Mouse (Mus musculus): ENCODE results near the gene Adamts3. TPM values are rescaled to one million over a fixed set of nuclear protein-coding genes. Genes with fewer than 3 reads are reported as not detected.

Gene Adamts3
- 0.04 TPM in 1 of 2 replicates, not detected in the other for polyA plus RNA-seq (2012)

- peak within 1 kb of the TSS; percentile 65 for H3K4me3 ChIP-seq (replicated peaks)
- 0 out of 2 replicates have a peak, but pooled peaks cover 4% of the 10 kb centered on the region for H3K27me3 ChIP-seq (ENCODE audit: control insufficient read depth)
- H3K9me3 ChIP-seq (ENCODE audit: control insufficient read depth, low read length) = no peaks in the 10 kb centered on the region
- TF ChIP-seq GATA1 (IDR thresholded peaks at IDR 0.05; ENCODE audit: low read length) (no peak), TAL1 (IDR thresholded peaks at IDR 0.05; ENCODE audit: low read length) (no peak)
- H3K36me3 ChIP-seq (ENCODE audit: control insufficient read depth) = no peaks in the 10 kb centered on the region
- H3K4me1 ChIP-seq (ENCODE audit: control insufficient read depth) = peaks cover 22% of the 10 kb centered on the region
Measured at GRCm38 (mm10) chr5:89883051-89883907, at the start of gene Adamts3. Adamts3 (minus strand) TSS chr5:89883334.

GRCm38 (mm10) chr5:89931511-89931910 lies 48.4 kb upstream of the Adamts3 start:
- Histone ChIP-seq H3K36me3 (ENCODE audit: control insufficient read depth) (no peaks in the 10 kb centered on the region), H3K9me3 (ENCODE audit: control insufficient read depth, low read length) (no peaks in the 10 kb centered on the region), H3K4me3 (replicated peaks) (no peak overlapping the region), H3K4me1 (ENCODE audit: control insufficient read depth) (no peaks in the 10 kb centered on the region), H3K27me3 (ENCODE audit: control insufficient read depth) (no peaks in the 10 kb centered on the region)
- no peak for TF ChIP-seq TAL1 (IDR thresholded peaks at IDR 0.05; ENCODE audit: low read length)
- no peak for TF ChIP-seq GATA1 (IDR thresholded peaks at IDR 0.05; ENCODE audit: low read length)

GRCm38 (mm10) chr5:89912359-89912758 lies 29.2 kb upstream of the Adamts3 start:
- Histone ChIP-seq H3K4me3 (replicated peaks) (no peak overlapping the region), H3K36me3 (ENCODE audit: control insufficient read depth) (no peaks in the 10 kb centered on the region), H3K27me3 (ENCODE audit: control insufficient read depth) (no peaks in the 10 kb centered on the region), H3K9me3 (ENCODE audit: control insufficient read depth, low read length) (no peaks in the 10 kb centered on the region), H3K4me1 (ENCODE audit: control insufficient read depth) (no peaks in the 10 kb centered on the region)
- TF ChIP-seq TAL1 (IDR thresholded peaks at IDR 0.05; ENCODE audit: low read length) = no peak
- no peak for TF ChIP-seq GATA1 (IDR thresholded peaks at IDR 0.05; ENCODE audit: low read length)

- Histone ChIP-seq H3K9me3 (ENCODE audit: control insufficient read depth, low read length) (no peaks in the 10 kb centered on the region), H3K4me1 (ENCODE audit: control insufficient read depth) (no peaks in the 10 kb centered on the region), H3K4me3 (replicated peaks) (no peak overlapping the region), H3K27me3 (ENCODE audit: control insufficient read depth) (no peaks in the 10 kb centered on the region), H3K36me3 (ENCODE audit: control insufficient read depth) (no peaks in the 10 kb centered on the region)
- TF ChIP-seq GATA1 (IDR thresholded peaks at IDR 0.05; ENCODE audit: low read length) (no peak), TAL1 (IDR thresholded peaks at IDR 0.05; ENCODE audit: low read length) (no peak)
Measured at GRCm38 (mm10) chr5:89911950-89912349, 28.8 kb upstream of the Adamts3 start.

GRCm38 (mm10) chr5:89911508-89911907 lies 28.4 kb upstream of the Adamts3 start:
- Histone ChIP-seq H3K36me3 (ENCODE audit: control insufficient read depth) (no peaks in the 10 kb centered on the region), H3K4me3 (replicated peaks) (no peak overlapping the region), H3K9me3 (ENCODE audit: control insufficient read depth, low read length) (no peaks in the 10 kb centered on the region), H3K27me3 (ENCODE audit: control insufficient read depth) (no peaks in the 10 kb centered on the region), H3K4me1 (ENCODE audit: control insufficient read depth) (no peaks in the 10 kb centered on the region)
- no peak for TF ChIP-seq GATA1 (IDR thresholded peaks at IDR 0.05; ENCODE audit: low read length)
- no peak for TF ChIP-seq TAL1 (IDR thresholded peaks at IDR 0.05; ENCODE audit: low read length)

GRCm38 (mm10) chr5:89906884-89907431 lies 23.8 kb upstream of the Adamts3 start:
- Histone ChIP-seq H3K4me1 (ENCODE audit: control insufficient read depth) (no peaks in the 10 kb centered on the region), H3K27me3 (ENCODE audit: control insufficient read depth) (no peaks in the 10 kb centered on the region), H3K4me3 (replicated peaks) (no peak overlapping the region), H3K36me3 (ENCODE audit: control insufficient read depth) (no peaks in the 10 kb centered on the region), H3K9me3 (ENCODE audit: control insufficient read depth, low read length) (no peaks in the 10 kb centered on the region)
- no peak for TF ChIP-seq TAL1 (IDR thresholded peaks at IDR 0.05; ENCODE audit: low read length)

GRCm38 (mm10) chr5:89901026-89901425 lies 17.9 kb upstream of the Adamts3 start:
- TF ChIP-seq GATA1 (IDR thresholded peaks at IDR 0.05; ENCODE audit: low read length) = no peak
- no peak for TF ChIP-seq TAL1 (IDR thresholded peaks at IDR 0.05; ENCODE audit: low read length)
- no peak overlapping the region for H3K4me3 ChIP-seq (replicated peaks)
- H3K36me3 ChIP-seq (ENCODE audit: control insufficient read depth) = no peaks in the 10 kb centered on the region
- H3K9me3 ChIP-seq (ENCODE audit: control insufficient read depth, low read length) = no peaks in the 10 kb centered on the region
- H3K4me1 ChIP-seq (ENCODE audit: control insufficient read depth) = no peaks in the 10 kb centered on the region
- no peaks in the 10 kb centered on the region for H3K27me3 ChIP-seq (ENCODE audit: control insufficient read depth)

- no peak for TF ChIP-seq GATA1 (IDR thresholded peaks at IDR 0.05; ENCODE audit: low read length)
- no peak for TF ChIP-seq TAL1 (IDR thresholded peaks at IDR 0.05; ENCODE audit: low read length)
- no peaks in the 10 kb centered on the region for H3K36me3 ChIP-seq (ENCODE audit: control insufficient read depth)
- no peaks in the 10 kb centered on the region for H3K4me1 ChIP-seq (ENCODE audit: control insufficient read depth)
- H3K27me3 ChIP-seq (ENCODE audit: control insufficient read depth) = no peaks in the 10 kb centered on the region
- H3K4me3 ChIP-seq (replicated peaks) = no peak overlapping the region
- H3K9me3 ChIP-seq (ENCODE audit: control insufficient read depth, low read length) = no peaks in the 10 kb centered on the region
Measured at GRCm38 (mm10) chr5:89897495-89897894, 14.4 kb upstream of the Adamts3 start.

- Histone ChIP-seq H3K27me3 (ENCODE audit: control insufficient read depth) (no peaks in the 10 kb centered on the region), H3K36me3 (ENCODE audit: control insufficient read depth) (no peaks in the 10 kb centered on the region), H3K4me1 (ENCODE audit: control insufficient read depth) (no peaks in the 10 kb centered on the region), H3K4me3 (replicated peaks) (no peak overlapping the region), H3K9me3 (ENCODE audit: control insufficient read depth, low read length) (no peaks in the 10 kb centered on the region)
- no peak for TF ChIP-seq TAL1 (IDR thresholded peaks at IDR 0.05; ENCODE audit: low read length)
- no peak for TF ChIP-seq GATA1 (IDR thresholded peaks at IDR 0.05; ENCODE audit: low read length)
Measured at GRCm38 (mm10) chr5:89895520-89895919, 12.4 kb upstream of the Adamts3 start.
